ENCODE assay signal across 20 mouse cellular contexts in genomic region chr9:62519334-62519733, GRCm38 (mm10). TPM values are rescaled to one million over a fixed set of nuclear protein-coding genes. Genes with fewer than 3 reads are reported as not detected.
A peak's percentile ranks its signal among the peaks of the same experiment; 100 is the strongest.
DNase-seq lines count a peak whose midpoint lies in the region; ATAC-seq and TF ChIP-seq lines count a peak whose summit lies in the region.
"Had no signal": no experiment of that assay in that cellular context is flagged by ENCODE, and none has a peak within 500 bp of the region (broad histone marks: within the 10 kb centered on the region; RNA-seq: fewer than 3 reads in every experiment).

No protein-coding gene starts in this region.

- no peak overlapping the region for H3K9ac ChIP-seq in hindbrain, embryonic 12.5 days
- H3K9ac ChIP-seq in midbrain, embryonic 14.5 days (replicated peaks; ENCODE audit: low read length): no peak overlapping the region; the same call in 1 of the 2 replicates
- H3K9ac ChIP-seq in midbrain, embryonic 11.5 days (ENCODE audit: low read length): no peak overlapping the region
- H3K9ac ChIP-seq in hindbrain, postnatal 0 days (replicated peaks; ENCODE audit: low read length): no peak overlapping the region
- H3K9ac ChIP-seq: heart, embryonic 12.5 days; liver, embryonic 14.5 days; lung, embryonic 15.5 days had no signal

- DNase-seq in hindbrain, embryonic 10.5 days (ENCODE audit: low spot score): no peak
- DNase-seq in midbrain, embryonic 14.5 days: no peak
- no peak for DNase-seq in midbrain, embryonic 11.5 days (ENCODE audit: low spot score, missing footprints)
- no peak for DNase-seq in hindbrain, postnatal 0 days (ENCODE audit: low spot score)
- no peak for DNase-seq in heart, adult 9 months (ENCODE audit: low spot score in 2 of 2)
- no peak for DNase-seq in embryo, embryonic 10 days (ENCODE audit: low spot score)
- DNase-seq: adrenal gland, postnatal 10 days; heart, postnatal 14 days; kidney, adult 9 months; kidney, postnatal 36 days; lung, postnatal 4 days; right cerebral cortex, adult 18-20 months had no signal

- 74% methylated on average over 10 of the region's 10 CpGs for WGBS in hindbrain, embryonic 10.5 days
- 83% methylated on average over 10 of the region's 10 CpGs for WGBS in hindbrain, embryonic 12.5 days
- WGBS in midbrain, embryonic 14.5 days: 79% methylated on average over 10 of the region's 10 CpGs
- WGBS in midbrain, embryonic 11.5 days: 80% methylated on average over 10 of the region's 10 CpGs
- WGBS in hindbrain, postnatal 0 days: 74% methylated on average over 10 of the region's 10 CpGs

- no peak overlapping the region for H3K4me2 ChIP-seq in hindbrain, embryonic 12.5 days (replicated peaks)
- H3K4me2 ChIP-seq in midbrain, embryonic 14.5 days (ENCODE audit: low read length): no peak overlapping the region
- no peak overlapping the region for H3K4me2 ChIP-seq in midbrain, embryonic 11.5 days
- no peak overlapping the region for H3K4me2 ChIP-seq in hindbrain, postnatal 0 days (ENCODE audit: low read depth, low read length)
- H3K4me2 ChIP-seq: heart, embryonic 12.5 days; lung, embryonic 15.5 days had no signal

- peaks cover 24% of the 10 kb centered on the region for H3K27me3 ChIP-seq in hindbrain, embryonic 10.5 days (ENCODE audit: insufficient read depth, poor library complexity, severe bottlenecking)
- no peaks in the 10 kb centered on the region for H3K27me3 ChIP-seq in hindbrain, embryonic 12.5 days
- peaks cover 3% of the 10 kb centered on the region; the same call in 1 of the 2 replicates for H3K27me3 ChIP-seq in midbrain, embryonic 14.5 days (ENCODE audit: control insufficient read depth, insufficient read depth, low read length)
- no peaks in the 10 kb centered on the region for H3K27me3 ChIP-seq in midbrain, embryonic 11.5 days (ENCODE audit: control insufficient read depth, insufficient read depth, low read length)
- H3K27me3 ChIP-seq in hindbrain, postnatal 0 days (ENCODE audit: insufficient read depth, low read length): no peaks in the 10 kb centered on the region
- H3K27me3 ChIP-seq: heart, embryonic 12.5 days; lung, embryonic 15.5 days had no signal

- TF ChIP-seq CTCF in hindbrain, postnatal 0 days (IDR thresholded peaks at IDR 0.05; ENCODE audit: low read depth): no peak

- H3K9me3 ChIP-seq in hindbrain, embryonic 10.5 days: no peaks in the 10 kb centered on the region
- no peaks in the 10 kb centered on the region for H3K9me3 ChIP-seq in hindbrain, embryonic 12.5 days (replicated peaks)
- H3K9me3 ChIP-seq in midbrain, embryonic 14.5 days (ENCODE audit: control insufficient read depth, low read length): no peaks in the 10 kb centered on the region
- no peaks in the 10 kb centered on the region for H3K9me3 ChIP-seq in midbrain, embryonic 11.5 days (ENCODE audit: control insufficient read depth, low read length)
- H3K9me3 ChIP-seq in hindbrain, postnatal 0 days (ENCODE audit: low read length): no peaks in the 10 kb centered on the region
- H3K9me3 ChIP-seq: G1E; heart, embryonic 12.5 days; lung, embryonic 15.5 days had no signal

- no peak for ATAC-seq in hindbrain, embryonic 12.5 days (ENCODE audit: low FRiP score)
- no peak for ATAC-seq in midbrain, embryonic 14.5 days (ENCODE audit: low FRiP score, low TSS enrichment)
- no peak for ATAC-seq in midbrain, embryonic 11.5 days (ENCODE audit: low FRiP score)
- ATAC-seq in hindbrain, postnatal 0 days: no peak
- ATAC-seq: activated CD4-positive, CD25-positive, alpha-beta regulatory T cell, adult 4 months; inflammation-experienced regulatory T-cells, adult 6 months had no signal

- no peaks in the 10 kb centered on the region for H3K36me3 ChIP-seq in hindbrain, embryonic 10.5 days
- H3K36me3 ChIP-seq in hindbrain, embryonic 12.5 days: no peaks in the 10 kb centered on the region
- no peaks in the 10 kb centered on the region for H3K36me3 ChIP-seq in midbrain, embryonic 14.5 days (ENCODE audit: control insufficient read depth, insufficient read depth, low read length)
- H3K36me3 ChIP-seq in midbrain, embryonic 11.5 days (ENCODE audit: control insufficient read depth, insufficient read depth, low read length): no peaks in the 10 kb centered on the region
- H3K36me3 ChIP-seq in hindbrain, postnatal 0 days (ENCODE audit: insufficient read depth, low read length): no peaks in the 10 kb centered on the region
- H3K36me3 ChIP-seq: G1E; heart, embryonic 12.5 days; lung, embryonic 15.5 days had no signal

- peaks cover 80% of the 10 kb centered on the region for H3K4me1 ChIP-seq in hindbrain, embryonic 10.5 days (replicated peaks)
- H3K4me1 ChIP-seq in hindbrain, embryonic 12.5 days: peaks cover 74% of the 10 kb centered on the region
- peaks cover 52% of the 10 kb centered on the region for H3K4me1 ChIP-seq in midbrain, embryonic 14.5 days (ENCODE audit: control insufficient read depth, insufficient read depth, low read length)
- H3K4me1 ChIP-seq in midbrain, embryonic 11.5 days (ENCODE audit: control insufficient read depth, insufficient read depth, low read length): peaks cover 34% of the 10 kb centered on the region
- H3K4me1 ChIP-seq in hindbrain, postnatal 0 days (ENCODE audit: insufficient read depth, low read length): peaks cover 51% of the 10 kb centered on the region

- peak overlapping the region; percentile 57; the same call in 1 of the 2 replicates for H3K27ac ChIP-seq in hindbrain, embryonic 10.5 days
- no peak overlapping the region for H3K27ac ChIP-seq in hindbrain, embryonic 12.5 days
- H3K27ac ChIP-seq in midbrain, embryonic 14.5 days (replicated peaks; ENCODE audit: low read depth, low read length): peak overlapping the region; percentile 33; the same call in 1 of the 2 replicates
- H3K27ac ChIP-seq in midbrain, embryonic 11.5 days (ENCODE audit: low read depth, low read length): no peak overlapping the region
- peak overlapping the region; percentile 64; the same call in 1 of the 2 replicates for H3K27ac ChIP-seq in hindbrain, postnatal 0 days
- H3K27ac ChIP-seq: liver, embryonic 14.5 days; lung, embryonic 15.5 days; stomach, postnatal 0 days had no signal

- H3K4me3 ChIP-seq in hindbrain, embryonic 10.5 days: no peak overlapping the region
- H3K4me3 ChIP-seq in hindbrain, embryonic 12.5 days: no peak overlapping the region
- no peak overlapping the region for H3K4me3 ChIP-seq in midbrain, embryonic 14.5 days (replicated peaks; ENCODE audit: low read depth, low read length)
- no peak overlapping the region for H3K4me3 ChIP-seq in midbrain, embryonic 11.5 days (ENCODE audit: low read depth, low read length)
- H3K4me3 ChIP-seq in hindbrain, postnatal 0 days (ENCODE audit: low read length): no peak overlapping the region
- H3K4me3 ChIP-seq: heart, embryonic 12.5 days; lung, embryonic 15.5 days had no signal

RNA-seq across cellular contexts. Expression of gene Coro2b, which starts 17.5 kb away (rescaled TPM):
- polyA plus RNA-seq in hindbrain, embryonic 10.5 days (2016; fragmentation: Nextera tagmentation; extraction: Ambion mirVana): 17.5 and 30.7 TPM in 2 replicates
- polyA plus RNA-seq in hindbrain, embryonic 12.5 days (2016; fragmentation: Nextera tagmentation; extraction: Ambion mirVana): 34.2 and 36.9 TPM in 2 replicates
- 33.2 and 34.5 TPM in 2 replicates for polyA plus RNA-seq in midbrain, embryonic 14.5 days (2014; fragmentation: Nextera tagmentation; extraction: Ambion mirVana)
- polyA plus RNA-seq in midbrain, embryonic 11.5 days (2014; fragmentation: Nextera tagmentation; extraction: Ambion mirVana): 15.3 and 15.7 TPM in 2 replicates
- total RNA-seq in hindbrain, postnatal 0 days (2014; rRNA removed): 42.6 and 47.2 TPM in 2 replicates
- 24.7 and 25.0 TPM in 2 replicates for polyA plus RNA-seq in hindbrain, postnatal 0 days (2015; fragmentation: Nextera tagmentation; extraction: Ambion mirVana)
- polyA plus RNA-seq: G1E had no signal

Comparison
In these comparisons a context has a peak if more than half of its experiments do, and no peak if none do; other contexts are left out.
1. H3K27ac ChIP-seq: peak in hindbrain, embryonic 10.5 days (single experiment), midbrain, embryonic 14.5 days (single experiment) and hindbrain, postnatal 0 days (single experiment); none in hindbrain, embryonic 12.5 days (single experiment) and midbrain, embryonic 11.5 days (single experiment).